Mouse (Mus musculus) liver, embryonic 14.5 days (tissue): ENCODE results near the gene Pex26. TPM values are rescaled to one million over a fixed set of nuclear protein-coding genes. Genes with fewer than 3 reads are reported as not detected.

ENCODE experiments used
- ATAC-seq: fragments of 200-750 bp; cut with Nextera tagmentation; 2 replicates; pipeline ENCODE4 v1.8.0; 2017; ENCODE audit warnings: moderate number of reproducible peaks, mild to moderate bottlenecking, moderate library complexity; ENCODE audit not compliant: insufficient read depth
- DNase-seq, 3 experiments: peaks; one replicate each; pipeline ENCODE4 v3.0.0-alpha.2; 2012 to 2013; ENCODE audit warnings: low read depth in 3 of 3, low spot score in 3 of 3
- H3K27ac ChIP-seq: fragments of 300-500 bp; sonication (generic); 2 replicates; pipeline ENCODE4 v1.5.1; 2014; ENCODE audit warnings: moderate library complexity, mild to moderate bottlenecking, control low read depth, inconsistent platforms
- H3K27me3 ChIP-seq: fragments of 300-500 bp; sonication (generic); 2 replicates; pipeline ENCODE4 v1.6.1; 2014; ENCODE audit warnings: mild to moderate bottlenecking, low read length, moderate library complexity; ENCODE audit not compliant: control insufficient read depth, insufficient read depth
- H3K36me3 ChIP-seq: fragments of 300-500 bp; sonication (generic); replicated peaks from 2 replicates; pipeline ENCODE4 v1.6.1; 2014; ENCODE audit warnings: low read depth; ENCODE audit not compliant: control insufficient read depth, insufficient read depth
- H3K4me1 ChIP-seq, 2 experiments: fragments of 200-500 bp in 1 of 2; fragments of 300-500 bp in 1 of 2; sonication (generic) in 1 of 2; replicated peaks; 2 replicates each; pipeline ENCODE4 v1.6.1; 2012 to 2014; ENCODE audit warnings: antibody characterized with exemption in 1 of 2, inconsistent platforms in 1 of 2, low read length in 1 of 2; ENCODE audit not compliant: control insufficient read depth in 2 of 2, insufficient read depth in 2 of 2
- H3K4me2 ChIP-seq: fragments of 300-500 bp; sonication (generic); 2 replicates; pipeline ENCODE4 v1.6.1; 2014; ENCODE audit warnings: low read depth, mild to moderate bottlenecking, control low read depth, moderate library complexity
- H3K4me3 ChIP-seq, 2 experiments: fragments of 200-500 bp in 1 of 2; fragments of 300-500 bp in 1 of 2; sonication (generic) in 1 of 2; 2 replicates each; pipeline ENCODE4 v1.5.1; 2012 to 2014; ENCODE audit warnings: low read depth in 2 of 2, low read length in 2 of 2, mild to moderate bottlenecking in 2 of 2, control low read depth in 1 of 2, inconsistent platforms in 1 of 2, moderate library complexity in 1 of 2; ENCODE audit not compliant: insufficient read depth in 1 of 2
- H3K9ac ChIP-seq: fragments of 300-500 bp; sonication (generic); replicated peaks from 2 replicates; pipeline ENCODE4 v1.6.1; 2014; ENCODE audit warnings: mild to moderate bottlenecking, control low read depth, moderate library complexity
- H3K9me3 ChIP-seq: fragments of 300-500 bp; sonication (generic); 2 replicates; pipeline ENCODE4 v1.6.1; 2016; ENCODE audit warnings: low read length, mixed read lengths; ENCODE audit not compliant: control insufficient read depth
- CTCF ChIP-seq: IDR thresholded peaks from 2 replicates; pipeline ENCODE4 v1.5.1; 2016; ENCODE audit warnings: antibody characterized with exemption, low read depth, control low read depth
- EP300 ChIP-seq: IDR thresholded peaks from 2 replicates; pipeline ENCODE4 v1.6.1; 2016; ENCODE audit warnings: antibody characterized with exemption, low read depth
- WGBS: fragments of 180-500 bp; shearing (Covaris S2); extraction: QIAGEN DNeasy Blood & Tissue Kit; methylation state at CpG from one replicate; pipeline ENCODE4 v1.1.7; 2014; ENCODE audit not compliant: insufficient replicate concordance; 5-methylcytosine and 5-hydroxymethylcytosine counted together
- polyA plus RNA-seq, 2 experiments: library from polyadenylated mRNA; depleted of rRNA in 1 of 2; stranded (reverse) in 1 of 2; unstranded in 1 of 2; fragments of >200 nt; fragmentation: Nextera tagmentation in 1 of 2; extraction: Ambion mirVana in 1 of 2; gene quantifications; 2 replicates each; pipeline versions ENCODE4 v1.2.1 to v1.2.3; 2012 to 2014

Gene Pex26
- polyA plus RNA-seq, 2 experiments = 2.2 to 3.3 TPM

DNA sequence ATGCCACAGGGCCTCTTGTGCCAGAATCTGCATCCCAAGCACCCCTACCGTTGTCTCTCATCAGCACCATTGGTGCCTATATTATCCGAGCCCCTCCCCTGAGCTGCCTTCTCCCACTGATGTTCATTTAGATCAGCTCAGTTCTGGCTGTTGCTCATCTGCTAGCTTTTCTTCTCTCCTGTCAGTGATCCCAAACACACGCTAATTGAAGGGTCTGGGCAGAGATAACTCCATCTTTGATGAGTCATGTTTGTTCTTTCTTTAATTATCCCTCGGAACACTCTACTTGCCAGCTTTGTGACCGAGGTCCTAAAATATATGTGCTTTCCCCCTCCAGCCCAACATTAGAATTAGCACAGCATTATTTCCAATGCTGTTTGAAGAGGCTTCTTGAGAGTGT lies 31.9 kb downstream of the Pex26 start:
- Histone ChIP-seq H3K9me3 (no peaks in the 10 kb centered on the region), H3K4me3 (no peak overlapping the region), H3K4me2 (no peak overlapping the region), H3K36me3 (no peaks in the 10 kb centered on the region), H3K27me3 (peaks cover 14% of the 10 kb centered on the region), H3K27ac (no peak overlapping the region), H3K4me1 (peaks cover 0 to 16% of the 10 kb centered on the region in 2 experiments; a peak in 2 of 4 replicates), H3K9ac (no peak overlapping the region)
- TF ChIP-seq EP300 (no peak), CTCF (no peak)
- 21% methylated on average over 5 of the region's 5 CpGs for WGBS
- DNase-seq (no peak), ATAC-seq (no peak)

DNA sequence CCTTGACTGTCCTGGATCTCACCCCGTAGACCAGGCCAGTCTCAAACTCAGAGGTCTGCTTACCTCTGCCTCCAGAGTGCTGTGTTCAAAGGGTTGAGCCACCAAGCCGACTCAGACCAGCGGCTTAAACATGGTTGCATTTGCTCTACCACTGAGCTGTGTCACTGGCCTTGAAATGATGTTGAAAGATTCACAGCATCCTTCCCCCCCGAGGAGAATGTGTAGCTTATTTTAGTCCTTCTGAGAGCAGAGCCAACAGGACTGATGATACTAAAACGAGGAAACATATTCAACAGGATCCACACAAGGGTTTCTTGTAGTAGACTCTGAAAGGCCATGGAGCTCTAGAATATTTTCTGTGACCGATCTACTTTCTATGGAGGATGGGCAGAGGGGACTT lies 32.4 kb downstream of the Pex26 start:
- H3K4me1 ChIP-seq = peaks cover 0 to 16% of the 10 kb centered on the region in 2 experiments; a peak in 2 of 4 replicates
- TF ChIP-seq CTCF = no peak
- no peak for TF ChIP-seq EP300
- no peak overlapping the region for H3K4me2 ChIP-seq
- H3K36me3 ChIP-seq = no peaks in the 10 kb centered on the region
- no peak overlapping the region for H3K27ac ChIP-seq
- ATAC-seq = no peak
- DNase-seq = no peak
- peaks cover 8% of the 10 kb centered on the region for H3K27me3 ChIP-seq
- no peak overlapping the region for H3K4me3 ChIP-seq
- WGBS = 46% methylated on average over 6 of the region's 6 CpGs
- H3K9me3 ChIP-seq = no peaks in the 10 kb centered on the region
- no peak overlapping the region for H3K9ac ChIP-seq

DNA sequence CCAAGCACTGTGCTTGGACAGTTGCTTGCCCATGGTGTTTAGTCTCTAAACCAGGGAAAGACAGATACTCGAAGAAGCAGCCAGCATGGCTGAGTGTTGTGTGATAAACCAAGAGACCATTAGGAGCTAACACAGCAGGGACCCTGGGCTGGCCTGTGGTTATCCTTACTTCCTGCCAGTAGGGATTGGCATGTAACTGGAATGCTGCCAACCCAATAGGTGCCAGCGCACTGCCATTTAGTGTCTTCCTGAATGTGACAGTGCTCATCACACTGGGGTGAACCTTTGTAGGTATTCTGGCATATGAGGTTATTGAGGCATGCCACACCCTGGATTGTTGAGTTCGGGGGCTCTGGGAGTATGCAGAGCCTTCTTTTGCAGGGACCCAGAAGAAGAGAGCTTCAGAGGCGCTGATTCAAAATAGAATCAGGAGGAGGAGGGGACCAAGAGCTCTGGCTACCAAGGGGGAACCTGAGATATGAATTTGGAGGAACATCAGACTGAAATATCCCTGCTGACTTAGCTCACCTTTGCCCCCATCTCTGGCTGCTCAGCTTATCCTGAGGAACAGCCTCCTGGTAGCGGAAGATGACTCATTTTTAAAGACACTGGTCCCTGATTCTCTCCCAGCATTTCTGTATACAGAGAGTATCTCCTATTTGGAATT lies 33.3 kb downstream of the Pex26 start:
- peaks cover under 1% of the 10 kb centered on the region; the same call in 1 of the 2 replicates for H3K27me3 ChIP-seq
- ATAC-seq (no peak), DNase-seq (no peak)
- H3K4me2 ChIP-seq = no peak overlapping the region
- 52% methylated on average over 5 of the region's 5 CpGs for WGBS
- H3K9ac ChIP-seq = no peak overlapping the region
- no peak overlapping the region for H3K27ac ChIP-seq
- no peaks in the 10 kb centered on the region for H3K36me3 ChIP-seq
- no peak overlapping the region for H3K4me3 ChIP-seq
- TF ChIP-seq CTCF (no peak), EP300 (no peak)
- H3K4me1 ChIP-seq = peaks cover 0 to 16% of the 10 kb centered on the region in 2 experiments; a peak in 2 of 4 replicates
- no peaks in the 10 kb centered on the region for H3K9me3 ChIP-seq

DNA sequence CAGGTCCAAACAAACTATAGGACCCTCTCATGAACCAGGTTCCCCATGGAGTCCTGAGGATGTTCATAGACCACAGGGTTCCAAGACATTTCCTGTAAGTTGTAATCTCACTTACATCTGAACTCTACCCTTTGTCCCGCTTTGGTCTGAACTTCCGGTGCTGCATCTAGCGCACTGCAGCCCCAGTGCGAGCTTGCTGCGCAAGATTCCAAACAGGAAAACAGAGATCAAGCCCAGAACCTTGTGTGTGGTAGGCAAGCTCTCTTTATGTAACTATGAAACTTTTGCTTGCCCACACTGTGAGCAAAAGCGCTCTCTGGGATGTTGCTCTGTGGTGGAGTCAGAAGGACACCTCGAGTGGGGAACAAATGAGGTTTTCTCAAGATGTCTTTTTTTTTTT lies 34.5 kb downstream of the Pex26 start:
- H3K4me1 ChIP-seq = peaks cover 0 to 14% of the 10 kb centered on the region in 2 experiments; a peak in 1 of 4 replicates
- DNase-seq = no peak
- no peaks in the 10 kb centered on the region for H3K9me3 ChIP-seq
- H3K4me2 ChIP-seq = no peak overlapping the region
- no peak for ATAC-seq
- H3K36me3 ChIP-seq = no peaks in the 10 kb centered on the region
- H3K4me3 ChIP-seq = no peak overlapping the region
- 34% methylated on average over 7 of the region's 7 CpGs for WGBS
- H3K27me3 ChIP-seq = no peaks in the 10 kb centered on the region
- TF ChIP-seq EP300 = no peak
- TF ChIP-seq CTCF = no peak
- H3K27ac ChIP-seq = no peak overlapping the region
- H3K9ac ChIP-seq = no peak overlapping the region

DNA sequence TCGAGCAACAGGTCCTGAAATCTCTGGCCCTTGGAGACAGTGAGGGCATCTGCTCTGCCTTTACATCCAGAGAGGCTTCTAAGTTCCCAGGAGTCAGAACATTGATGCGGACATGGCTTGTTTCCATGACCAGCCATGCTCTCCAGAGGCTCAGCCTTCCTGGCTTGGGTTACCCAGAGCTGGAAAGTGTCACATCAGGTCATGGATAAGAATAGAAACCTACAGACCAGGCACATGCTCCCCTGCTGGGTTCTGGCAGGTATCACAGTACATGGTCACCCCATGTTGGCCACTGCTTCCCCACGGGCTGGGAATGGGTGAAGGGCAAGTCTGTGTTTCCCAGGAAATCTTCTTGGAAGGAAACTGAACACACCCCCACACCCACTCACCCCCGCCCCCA lies 35.9 kb downstream of the Pex26 start:
- DNase-seq = no peak

More for the DNA sequence above, 35.9 kb downstream of the Pex26 start:
- 47% methylated on average over 4 of the region's 4 CpGs for WGBS
- peaks cover 0 to 15% of the 10 kb centered on the region in 2 experiments; a peak in 2 of 4 replicates for H3K4me1 ChIP-seq
- H3K27ac ChIP-seq = no peak overlapping the region
- H3K9me3 ChIP-seq = no peaks in the 10 kb centered on the region
- H3K9ac ChIP-seq = no peak overlapping the region
- H3K27me3 ChIP-seq = no peaks in the 10 kb centered on the region
- H3K4me2 ChIP-seq = no peak overlapping the region
- no peaks in the 10 kb centered on the region for H3K36me3 ChIP-seq
- ATAC-seq = no peak
- TF ChIP-seq CTCF (no peak), EP300 (no peak)
- no peak overlapping the region for H3K4me3 ChIP-seq
